Mouse (Mus musculus) heart, embryonic 15.5 days (tissue): ENCODE results near the gene Plpp1. TPM values are rescaled to one million over a fixed set of nuclear protein-coding genes. Genes with fewer than 3 reads are reported as not detected.
A peak's percentile ranks its signal among the peaks of the same experiment; 100 is the strongest.

ENCODE experiments used
- ATAC-seq: fragments of 200-750 bp; cut with Nextera tagmentation; replicated peaks from 2 replicates; pipeline ENCODE4 v1.8.0; 2017; ENCODE audit warnings: low read depth, moderate TSS enrichment; ENCODE audit not compliant: insufficient number of reproducible peaks, insufficient read depth, low FRiP score
- H3K27ac ChIP-seq: fragments of 300-500 bp; sonication (generic); 2 replicates; pipeline ENCODE4 v1.5.1; 2015; ENCODE audit warnings: mild to moderate bottlenecking, inconsistent platforms
- H3K27me3 ChIP-seq: fragments of 300-500 bp; sonication (generic); 2 replicates; pipeline ENCODE4 v1.6.1; 2015; ENCODE audit warnings: inconsistent platforms
- H3K36me3 ChIP-seq: fragments of 300-500 bp; sonication (generic); 2 replicates; pipeline ENCODE4 v1.6.1; 2015; ENCODE audit warnings: mild to moderate bottlenecking, inconsistent platforms
- H3K4me1 ChIP-seq: fragments of 300-500 bp; sonication (generic); replicated peaks from 2 replicates; pipeline ENCODE4 v1.6.1; 2015; ENCODE audit warnings: inconsistent platforms
- H3K4me2 ChIP-seq: fragments of 300-500 bp; sonication (generic); 2 replicates; pipeline ENCODE4 v1.6.1; 2015; ENCODE audit warnings: inconsistent platforms, mild to moderate bottlenecking, moderate library complexity
- H3K4me3 ChIP-seq: fragments of 300-500 bp; sonication (generic); 2 replicates; pipeline ENCODE4 v1.5.1; 2015; ENCODE audit warnings: mild to moderate bottlenecking, inconsistent platforms
- H3K9ac ChIP-seq: fragments of 300-500 bp; sonication (generic); 2 replicates; pipeline ENCODE4 v1.6.1; 2015; ENCODE audit warnings: mild to moderate bottlenecking, inconsistent platforms
- H3K9me3 ChIP-seq: fragments of 300-500 bp; sonication (generic); replicated peaks from 2 replicates; pipeline ENCODE4 v1.6.1; 2016; ENCODE audit warnings: inconsistent platforms
- WGBS: fragments of 180-500 bp; shearing (Covaris S2); methylation state at CpG from one replicate; pipeline ENCODE4 v1.1.7; 2015; ENCODE audit warnings: mixed read lengths; 5-methylcytosine and 5-hydroxymethylcytosine counted together
- polyA plus RNA-seq: library from polyadenylated mRNA; unstranded; fragments of >200 nt; fragmentation: Nextera tagmentation; extraction: Ambion mirVana; gene quantifications from 2 replicates; pipeline ENCODE4 v1.2.1, GENCODE M21; 2015

Gene Plpp1
- polyA plus RNA-seq, 1 experiment from 2014 or later: 54.1 TPM

GRCm38 (mm10) chr13:112775856-112776255, 24.7 kb upstream of the Plpp1 start:
- no peaks in the 10 kb centered on the region for H3K9me3 ChIP-seq
- no peak overlapping the region for H3K4me3 ChIP-seq
- H3K27ac ChIP-seq: no peak overlapping the region
- 82% methylated on average over 10 of the region's 10 CpGs for WGBS
- no peaks in the 10 kb centered on the region for H3K27me3 ChIP-seq
- H3K4me2 ChIP-seq: no peak overlapping the region
- no peaks in the 10 kb centered on the region for H3K36me3 ChIP-seq
- no peak for ATAC-seq
- peaks cover 17% of the 10 kb centered on the region for H3K4me1 ChIP-seq
- H3K9ac ChIP-seq: no peak overlapping the region

- no peaks in the 10 kb centered on the region for H3K36me3 ChIP-seq
- no peak overlapping the region for H3K27ac ChIP-seq
- H3K27me3 ChIP-seq: no peaks in the 10 kb centered on the region
- no peaks in the 10 kb centered on the region for H3K4me1 ChIP-seq
- no peaks in the 10 kb centered on the region for H3K9me3 ChIP-seq
- H3K9ac ChIP-seq: no peak overlapping the region
- WGBS: 88% methylated on average over 5 of the region's 5 CpGs
- H3K4me3 ChIP-seq: no peak overlapping the region
- H3K4me2 ChIP-seq: no peak overlapping the region
- no peak for ATAC-seq
Observed at GRCm38 (mm10) chr13:112778407-112778806, 22.2 kb upstream of the Plpp1 start.

- Histone ChIP-seq H3K4me2 (no peak overlapping the region), H3K9me3 (no peaks in the 10 kb centered on the region), H3K27ac (no peak overlapping the region), H3K27me3 (no peaks in the 10 kb centered on the region), H3K4me1 (no peaks in the 10 kb centered on the region), H3K4me3 (no peak overlapping the region), H3K36me3 (no peaks in the 10 kb centered on the region), H3K9ac (no peak overlapping the region)
- WGBS: 80% methylated on average over 7 of the region's 7 CpGs
- ATAC-seq: no peak
Observed at GRCm38 (mm10) chr13:112785305-112785704, 15.3 kb upstream of the Plpp1 start.

DNA sequence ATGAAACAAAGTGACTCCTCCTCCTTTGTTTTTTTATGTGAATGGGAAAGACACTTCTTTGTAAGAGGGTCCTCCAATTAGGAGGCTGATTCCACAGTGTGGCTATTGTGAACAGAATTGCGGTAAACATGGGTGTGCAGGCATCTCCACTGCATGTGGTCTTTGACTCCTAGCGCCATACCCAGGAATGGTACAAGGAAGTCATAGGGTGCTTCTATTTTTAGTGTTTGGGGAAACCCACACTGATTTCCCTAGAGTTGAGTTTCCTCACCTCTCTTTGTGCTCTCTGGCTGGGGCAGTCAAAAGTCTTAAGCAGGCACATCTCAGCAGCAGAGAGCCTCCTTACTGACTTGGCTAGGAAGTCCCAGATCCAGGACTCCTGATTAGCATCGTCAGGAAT, 14.4 kb upstream of the Plpp1 start:
- H3K27me3 ChIP-seq: no peaks in the 10 kb centered on the region
- no peak overlapping the region for H3K4me2 ChIP-seq
- H3K9me3 ChIP-seq: no peaks in the 10 kb centered on the region
- H3K9ac ChIP-seq: no peak overlapping the region
- WGBS: 74% methylated on average over 3 of the region's 3 CpGs
- no peak overlapping the region for H3K27ac ChIP-seq
- H3K36me3 ChIP-seq: no peaks in the 10 kb centered on the region
- no peaks in the 10 kb centered on the region for H3K4me1 ChIP-seq
- H3K4me3 ChIP-seq: no peak overlapping the region
- no peak for ATAC-seq

GRCm38 (mm10) chr13:112786942-112787533, 13.6 kb upstream of the Plpp1 start:
- Histone ChIP-seq H3K4me1 (no peaks in the 10 kb centered on the region), H3K9ac (no peak overlapping the region), H3K4me2 (no peak overlapping the region), H3K27me3 (no peaks in the 10 kb centered on the region), H3K4me3 (no peak overlapping the region), H3K27ac (no peak overlapping the region), H3K36me3 (no peaks in the 10 kb centered on the region), H3K9me3 (no peaks in the 10 kb centered on the region)
- WGBS: 73% methylated on average over 10 of the region's 10 CpGs
- no peak for ATAC-seq

- Histone ChIP-seq H3K4me1 (no peaks in the 10 kb centered on the region), H3K9me3 (no peaks in the 10 kb centered on the region), H3K4me2 (no peak overlapping the region), H3K9ac (no peak overlapping the region), H3K27ac (no peak overlapping the region), H3K27me3 (no peaks in the 10 kb centered on the region), H3K36me3 (no peaks in the 10 kb centered on the region), H3K4me3 (no peak overlapping the region)
- no peak for ATAC-seq
- WGBS: 66% methylated on average over 5 of the region's 5 CpGs
Observed at GRCm38 (mm10) chr13:112790774-112791173, 9.8 kb upstream of the Plpp1 start.

- H3K4me2 ChIP-seq: no peak overlapping the region
- no peak overlapping the region for H3K9ac ChIP-seq
- ATAC-seq: no peak
- no peak overlapping the region for H3K4me3 ChIP-seq
- H3K4me1 ChIP-seq: no peaks in the 10 kb centered on the region
- WGBS: 72% methylated on average over 5 of the region's 5 CpGs
- no peak overlapping the region for H3K27ac ChIP-seq
- no peaks in the 10 kb centered on the region for H3K36me3 ChIP-seq
- H3K27me3 ChIP-seq: no peaks in the 10 kb centered on the region
- no peaks in the 10 kb centered on the region for H3K9me3 ChIP-seq
Observed at GRCm38 (mm10) chr13:112791906-112792305, 8.7 kb upstream of the Plpp1 start.

- Histone ChIP-seq H3K4me2 (no peak overlapping the region), H3K36me3 (no peaks in the 10 kb centered on the region), H3K4me3 (no peak overlapping the region), H3K27me3 (no peaks in the 10 kb centered on the region), H3K27ac (no peak overlapping the region), H3K9me3 (no peaks in the 10 kb centered on the region), H3K9ac (no peak overlapping the region), H3K4me1 (peaks cover 12% of the 10 kb centered on the region)
- WGBS: 94% methylated on average over 9 of the region's 9 CpGs
- no peak for ATAC-seq
Observed at GRCm38 (mm10) chr13:112798243-112798952, 2.2 kb upstream of the Plpp1 start.

DNA sequence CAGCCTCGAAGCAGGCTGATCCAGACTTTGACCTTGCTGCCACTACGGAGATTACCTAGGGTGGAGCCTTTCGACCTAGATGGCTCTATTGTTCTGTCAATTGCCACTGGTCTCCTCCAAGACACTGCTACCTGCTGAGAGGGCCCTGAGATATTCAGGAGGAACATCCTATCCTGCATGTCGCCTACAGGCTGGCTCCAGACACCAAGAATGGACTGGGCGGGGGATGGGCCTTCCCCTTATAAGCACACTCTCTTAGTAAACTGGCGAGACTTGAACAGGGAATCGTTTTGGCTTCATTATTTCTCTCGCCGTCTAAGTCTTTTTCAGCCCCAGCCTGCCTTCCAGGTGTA, 1.7 kb upstream of the Plpp1 start:
- Histone ChIP-seq H3K9ac (no peak overlapping the region), H3K27me3 (no peaks in the 10 kb centered on the region), H3K36me3 (no peaks in the 10 kb centered on the region), H3K27ac (no peak overlapping the region), H3K4me3 (no peak overlapping the region), H3K9me3 (no peaks in the 10 kb centered on the region), H3K4me1 (peaks cover 14% of the 10 kb centered on the region), H3K4me2 (no peak overlapping the region)
- no peak for ATAC-seq
- WGBS: 77% methylated on average over 9 of the region's 9 CpGs

GRCm38 (mm10) chr13:112799721-112800241, 811 bp upstream of the Plpp1 start:
- H3K4me3 ChIP-seq: no peak overlapping the region
- peaks cover 14% of the 10 kb centered on the region for H3K4me1 ChIP-seq
- WGBS: 80% methylated on average over 8 of the region's 8 CpGs
- no peaks in the 10 kb centered on the region for H3K9me3 ChIP-seq
- peak overlapping the region; percentile 97 for H3K27ac ChIP-seq
- no peaks in the 10 kb centered on the region for H3K36me3 ChIP-seq
- H3K9ac ChIP-seq: no peak overlapping the region
- H3K27me3 ChIP-seq: no peaks in the 10 kb centered on the region
- no peak for ATAC-seq
- peak overlapping the region; percentile 80 for H3K4me2 ChIP-seq

- peak overlapping the region; percentile 80 for H3K4me2 ChIP-seq
- ATAC-seq: peak; percentile 61
- H3K27ac ChIP-seq: peak overlapping the region; percentile 97
- no peaks in the 10 kb centered on the region for H3K27me3 ChIP-seq
- H3K4me3 ChIP-seq: peak overlapping the region; percentile 87
- H3K4me1 ChIP-seq: peaks cover 14% of the 10 kb centered on the region
- WGBS: under 1% methylated on average over 23 of the region's 23 CpGs
- peak overlapping the region; percentile 77 for H3K9ac ChIP-seq
- peaks cover 12% of the 10 kb centered on the region for H3K36me3 ChIP-seq
- H3K9me3 ChIP-seq: no peaks in the 10 kb centered on the region
Observed at GRCm38 (mm10) chr13:112801381-112802004, 901 bp downstream of the Plpp1 start.
